Mouse (Mus musculus) ovary, postnatal 36 days (tissue): Measurements from ENCODE around the gene Mgat2.
A peak's percentile ranks its signal among the peaks of the same experiment; 100 is the strongest.

Experiments
- DNase-seq: peaks from one replicate; pipeline ENCODE4 v3.0.0; 2022; ENCODE audit warnings: low spot score, mixed read lengths

Gene Mgat2

GRCm38 (mm10) chr12:69179371-69179770 is 4.6 kb upstream of the Mgat2 start:
- DNase-seq: no peak

GRCm38 (mm10) chr12:69181800-69182199 is 2.2 kb upstream of the Mgat2 start:
- no peak for DNase-seq

GRCm38 (mm10) chr12:69184342-69185295 is 662 bp downstream of the Mgat2 start:
- peak; percentile 62 for DNase-seq

- no peak for DNase-seq
These were observed 1.4 kb downstream of the Mgat2 start for GRCm38 (mm10) chr12:69185371-69185770.

GRCm38 (mm10) chr12:69186811-69187471 is 3.0 kb downstream of the Mgat2 start:
- no peak for DNase-seq

- DNase-seq: no peak
These were observed 6.1 kb downstream of the Mgat2 start for GRCm38 (mm10) chr12:69190074-69190473.

- DNase-seq: no peak
These were observed 6.6 kb downstream of the Mgat2 start for GRCm38 (mm10) chr12:69190522-69190921.

- no peak for DNase-seq
These were observed 7.4 kb downstream of the Mgat2 start for GRCm38 (mm10) chr12:69191396-69191795.

- no peak for DNase-seq
These were observed 8.7 kb downstream of the Mgat2 start for GRCm38 (mm10) chr12:69192637-69193036.

- peak; percentile 68 for DNase-seq
These were observed 12.8 kb downstream of the Mgat2 start, which contains the start of gene Gm49383 for GRCm38 (mm10) chr12:69196444-69197377. Gene Gm49383 (minus strand): TSS chr12:69197104.

- peak; percentile 65 for DNase-seq
These were observed 13.6 kb downstream of the Mgat2 start for GRCm38 (mm10) chr12:69197378-69198163.

- DNase-seq: peak; percentile 76
These were observed 14.2 kb downstream of the Mgat2 start, which contains the start of gene Dnaaf2 for GRCm38 (mm10) chr12:69198164-69198535. Gene Dnaaf2 (minus strand): TSS chr12:69198429.

GRCm38 (mm10) chr12:69198985-69199384 is 15.0 kb downstream of the Mgat2 start:
- DNase-seq: no peak

- DNase-seq: no peak
These were observed 20.3 kb downstream of the Mgat2 start, which contains the start of gene Gm49384 for GRCm38 (mm10) chr12:69204052-69204833. Gene Gm49384 (minus strand): TSS chr12:69204267.

GRCm38 (mm10) chr12:69207396-69207795 is 23.4 kb downstream of the Mgat2 start:
- DNase-seq: no peak

GRCm38 (mm10) chr12:69207926-69208325 is 24.0 kb downstream of the Mgat2 start:
- no peak for DNase-seq

- no peak for DNase-seq
These were observed 24.6 kb downstream of the Mgat2 start for GRCm38 (mm10) chr12:69208520-69208919.

GRCm38 (mm10) chr12:69210056-69210979 is 26.4 kb downstream of the Mgat2 start:
- DNase-seq: no peak

GRCm38 (mm10) chr12:69211057-69211456 is 27.1 kb downstream of the Mgat2 start:
- DNase-seq: no peak
